Mouse (Mus musculus) common myeloid progenitor, adult 5-6 weeks (primary cell): ENCODE results near the gene Cebpzos. TPM values are rescaled to one million over a fixed set of nuclear protein-coding genes. Genes with fewer than 3 reads are reported as not detected.

Experiments used
- ATAC-seq: replicated peaks from 2 replicates; pipeline ENCODE4 v1.8.0; 2016; ENCODE audit warnings: low read depth, mild to moderate bottlenecking, moderate TSS enrichment, inconsistent platforms; ENCODE audit not compliant: poor library complexity, severe bottlenecking
- total RNA-seq: library from RNA; stranded (forward); fragments of 200-1000, 187-1606 nt; gene quantifications from 2 replicates; pipeline ENCODE4 v1.2.3, GENCODE M21; 2017

Cebpzos gene
- total RNA-seq: 54.9 and 65.9 TPM in 2 replicates

- ATAC-seq: peak; percentile 90
These were observed at the start of gene Cebpzos for GRCm38 (mm10) chr17:78916369-78916813. Cebpzos (plus strand) TSS chr17:78916500.

- ATAC-seq: no peak
These were observed 42.4 kb upstream of the Cebpzos start for GRCm38 (mm10) chr17:78873886-78874285.

- peak; percentile 46 for ATAC-seq
These were observed 34.4 kb upstream of the Cebpzos start for GRCm38 (mm10) chr17:78881878-78882304.

- ATAC-seq: peak; percentile 98
These were observed 33.7 kb upstream of the Cebpzos start, which contains the start of gene Eif2ak2 for GRCm38 (mm10) chr17:78882401-78883112. Eif2ak2 (minus strand) TSS chr17:78882573.

- ATAC-seq: no peak
These were observed 33.0 kb upstream of the Cebpzos start for GRCm38 (mm10) chr17:78883291-78883690.

- no peak for ATAC-seq
These were observed 30.8 kb upstream of the Cebpzos start for GRCm38 (mm10) chr17:78885286-78886065.

GRCm38 (mm10) chr17:78888554-78888953 is 27.7 kb upstream of the Cebpzos start:
- no peak for ATAC-seq

- ATAC-seq: no peak
These were observed 27.1 kb upstream of the Cebpzos start for GRCm38 (mm10) chr17:78889184-78889583.

GRCm38 (mm10) chr17:78891020-78891419 is 25.3 kb upstream of the Cebpzos start:
- no peak for ATAC-seq

GRCm38 (mm10) chr17:78894991-78895390 is 21.3 kb upstream of the Cebpzos start:
- no peak for ATAC-seq

- peak; percentile 88 for ATAC-seq
These were observed 20.9 kb upstream of the Cebpzos start for GRCm38 (mm10) chr17:78895394-78895793.

- ATAC-seq: peak; percentile 42
These were observed 13.1 kb upstream of the Cebpzos start for GRCm38 (mm10) chr17:78903158-78903557.

- no peak for ATAC-seq
These were observed 9.4 kb upstream of the Cebpzos start, which contains the start of gene Sult6b1 for GRCm38 (mm10) chr17:78906892-78907291. Sult6b1 (minus strand) TSS chr17:78906992.

- ATAC-seq: no peak
These were observed 6.9 kb upstream of the Cebpzos start for GRCm38 (mm10) chr17:78909374-78909773.

- peak; percentile 26 for ATAC-seq
These were observed 3.4 kb upstream of the Cebpzos start for GRCm38 (mm10) chr17:78912861-78913281.

- ATAC-seq: no peak
These were observed 2.4 kb upstream of the Cebpzos start for GRCm38 (mm10) chr17:78913921-78914320.

- ATAC-seq: no peak
These were observed 528 bp upstream of the Cebpzos start for GRCm38 (mm10) chr17:78915772-78916171.

- ATAC-seq: no peak
These were observed 599 bp downstream of the Cebpzos start for GRCm38 (mm10) chr17:78916899-78917298.

GRCm38 (mm10) chr17:78917696-78918095 is 1.4 kb downstream of the Cebpzos start:
- ATAC-seq: no peak

- ATAC-seq: no peak
These were observed 19.6 kb downstream of the Cebpzos start for GRCm38 (mm10) chr17:78935857-78936256.
